Mouse (Mus musculus) olfactory bulb, adult 2 months (tissue): Measurements from ENCODE around the gene Uvssa.

ENCODE experiments used
- CTCF ChIP-seq: fragments of 200-500 bp; IDR thresholded peaks from 2 replicates; pipeline ENCODE4 v1.5.1; 2012; ENCODE audit warnings: low read depth, mild to moderate bottlenecking, low read length, moderate library complexity; ENCODE audit not compliant: insufficient read depth
- POLR2A ChIP-seq: fragments of 200-500 bp; IDR thresholded peaks from 2 replicates; pipeline ENCODE4 v1.6.1; 2012; ENCODE audit warnings: mild to moderate bottlenecking, low read depth, low read length, moderate library complexity; ENCODE audit not compliant: insufficient read depth

DNA sequence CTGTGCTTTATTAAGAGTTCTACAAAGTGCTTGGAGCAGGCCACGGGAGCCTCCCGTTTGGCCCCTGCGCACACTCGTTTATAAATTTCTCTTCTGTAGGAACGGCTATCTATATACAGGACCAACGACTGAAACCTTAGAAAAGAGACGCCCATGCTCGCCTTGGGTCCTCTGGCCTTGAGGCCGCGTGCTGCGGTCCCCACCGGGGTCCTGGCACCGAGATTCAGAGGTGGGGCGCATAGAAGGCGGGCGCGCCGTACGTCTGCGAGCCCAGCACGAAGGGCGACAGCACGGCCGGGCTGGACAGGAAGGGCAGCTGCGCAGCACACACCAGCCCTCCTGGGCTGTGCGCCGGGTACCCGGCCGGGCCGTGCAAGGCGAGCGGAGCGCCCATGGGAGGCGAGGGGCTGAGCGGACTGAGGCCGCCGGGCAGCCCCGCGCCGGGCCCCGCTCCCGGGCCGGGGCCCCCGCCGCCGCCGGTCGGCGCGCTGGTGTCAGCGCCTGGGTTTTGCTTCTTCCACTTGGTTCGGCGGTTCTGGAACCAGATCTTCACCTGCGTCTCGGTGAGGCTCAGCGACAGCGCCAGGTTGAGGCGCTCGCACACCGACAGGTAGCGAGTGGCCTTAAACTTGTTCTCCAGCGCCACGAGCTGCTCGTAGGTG is 52.3 kb downstream of the Uvssa start:
- TF ChIP-seq CTCF (no peak), POLR2A (no peak)
